Mouse (Mus musculus) ES-Bruce4 (cell line): ENCODE results near the gene Cntrl. TPM values are rescaled to one million over a fixed set of nuclear protein-coding genes. Genes with fewer than 3 reads are reported as not detected.

ENCODE experiments used
- H3K27ac ChIP-seq: 2 replicates; pipeline ENCODE4 v1.5.1; 2012; ENCODE audit warnings: low read length, inconsistent platforms; ENCODE audit not compliant: insufficient read depth
- H3K27me3 ChIP-seq: 2 replicates; pipeline ENCODE4 v1.6.1; 2012; ENCODE audit warnings: mild to moderate bottlenecking, low read length, inconsistent platforms; ENCODE audit not compliant: control insufficient read depth, poor library complexity, insufficient read depth, severe bottlenecking
- H3K36me3 ChIP-seq: 2 replicates; pipeline ENCODE4 v1.6.1; 2012; ENCODE audit warnings: inconsistent platforms, mild to moderate bottlenecking, low read length, moderate library complexity; ENCODE audit not compliant: control insufficient read depth, poor library complexity, insufficient read depth, severe bottlenecking
- H3K4me1 ChIP-seq: one replicate; pipeline ENCODE4 v1.8.1; 2011; ENCODE audit warnings: low read length; ENCODE audit not compliant: control insufficient read depth, insufficient read depth
- H3K4me3 ChIP-seq: 2 replicates; pipeline ENCODE4 v1.5.1; 2011; ENCODE audit warnings: low read depth, mild to moderate bottlenecking, low read length
- H3K9ac ChIP-seq: 2 replicates; pipeline ENCODE4 v1.6.1; 2012; ENCODE audit warnings: low read depth, mild to moderate bottlenecking, inconsistent platforms; ENCODE audit not compliant: poor library complexity, severe bottlenecking
- H3K9me3 ChIP-seq: replicated peaks from 2 replicates; pipeline ENCODE4 v1.6.1; 2012; ENCODE audit warnings: mild to moderate bottlenecking, low read length, inconsistent platforms; ENCODE audit not compliant: control insufficient read depth, poor library complexity, insufficient read depth, severe bottlenecking
- CTCF ChIP-seq: IDR thresholded peaks from one replicate; pipeline ENCODE4 v1.8.1; 2011; ENCODE audit warnings: low read depth, low read length
- EP300 ChIP-seq: IDR thresholded peaks from 2 replicates; pipeline ENCODE4 v1.6.1; 2011; ENCODE audit warnings: low read depth, low read length; ENCODE audit not compliant: insufficient read depth
- POLR2A ChIP-seq: IDR thresholded peaks from one replicate; pipeline ENCODE4 v1.8.1; 2011; ENCODE audit warnings: low read length; ENCODE audit not compliant: insufficient read depth
- polyA plus RNA-seq: library from polyadenylated mRNA; stranded (reverse); fragments of >200 nt; gene quantifications from 2 replicates; pipeline ENCODE4 v1.2.4, GENCODE M21; 2011; ENCODE audit warnings: low read depth; ENCODE audit not compliant: missing spikeins, insufficient read depth, insufficient read length

Gene Cntrl
- polyA plus RNA-seq, 1 experiment = 48.2 TPM

- H3K9ac ChIP-seq = peak within 1 kb of the TSS; percentile 94
- no peak for TF ChIP-seq CTCF
- TF ChIP-seq EP300 = 0 out of 2 replicates have a peak, but pooled peaks have one; percentile 32
- TF ChIP-seq POLR2A = peak; percentile 90
- no peaks in the 10 kb centered on the region for H3K9me3 ChIP-seq
- no peak within 1 kb of the TSS for H3K27ac ChIP-seq
- H3K36me3 ChIP-seq = no peaks in the 10 kb centered on the region; the same call in 1 of the 2 replicates
- peak within 1 kb of the TSS; percentile 95 for H3K4me3 ChIP-seq
- no peaks in the 10 kb centered on the region for H3K4me1 ChIP-seq
- no peaks in the 10 kb centered on the region for H3K27me3 ChIP-seq
Observed at GRCm38 (mm10) chr2:35200898-35201668, 91.8 kb downstream of the Cntrl start, which contains the start of gene Rab14. TSS of gene Rab14 (minus strand) at chr2:35201120.

GRCm38 (mm10) chr2:35203729-35204128 is 94.4 kb downstream of the Cntrl start:
- H3K4me3 ChIP-seq = no peak overlapping the region
- no peaks in the 10 kb centered on the region for H3K27me3 ChIP-seq
- no peak for TF ChIP-seq POLR2A
- TF ChIP-seq EP300 = no peak
- no peak for TF ChIP-seq CTCF
- H3K9me3 ChIP-seq = no peaks in the 10 kb centered on the region
- no peaks in the 10 kb centered on the region for H3K36me3 ChIP-seq
- H3K4me1 ChIP-seq = no peaks in the 10 kb centered on the region
- H3K27ac ChIP-seq = no peak overlapping the region
- no peak overlapping the region for H3K9ac ChIP-seq

- no peaks in the 10 kb centered on the region for H3K27me3 ChIP-seq
- no peaks in the 10 kb centered on the region for H3K4me1 ChIP-seq
- no peak overlapping the region for H3K27ac ChIP-seq
- no peak for TF ChIP-seq EP300
- no peak for TF ChIP-seq CTCF
- no peak for TF ChIP-seq POLR2A
- H3K36me3 ChIP-seq = no peaks in the 10 kb centered on the region
- H3K9me3 ChIP-seq = no peaks in the 10 kb centered on the region
- H3K4me3 ChIP-seq = no peak overlapping the region
- no peak overlapping the region for H3K9ac ChIP-seq
Observed at GRCm38 (mm10) chr2:35206761-35207160, 97.5 kb downstream of the Cntrl start.

GRCm38 (mm10) chr2:35208054-35208453 is 98.8 kb downstream of the Cntrl start:
- TF ChIP-seq POLR2A (no peak), CTCF (no peak), EP300 (no peak)
- H3K27me3 ChIP-seq = no peaks in the 10 kb centered on the region
- H3K9ac ChIP-seq = no peak overlapping the region
- no peaks in the 10 kb centered on the region for H3K4me1 ChIP-seq
- H3K36me3 ChIP-seq = no peaks in the 10 kb centered on the region
- no peak overlapping the region for H3K4me3 ChIP-seq
- H3K9me3 ChIP-seq = no peaks in the 10 kb centered on the region
- no peak overlapping the region for H3K27ac ChIP-seq

- Histone ChIP-seq H3K9me3 (no peaks in the 10 kb centered on the region), H3K9ac (no peak overlapping the region), H3K27ac (no peak overlapping the region), H3K4me3 (no peak overlapping the region), H3K4me1 (no peaks in the 10 kb centered on the region), H3K36me3 (no peaks in the 10 kb centered on the region), H3K27me3 (no peaks in the 10 kb centered on the region)
- TF ChIP-seq POLR2A (no peak), EP300 (no peak), CTCF (no peak)
Observed at GRCm38 (mm10) chr2:35208931-35209665, 99.8 kb downstream of the Cntrl start.

- Histone ChIP-seq H3K9me3 (no peaks in the 10 kb centered on the region), H3K4me1 (no peaks in the 10 kb centered on the region), H3K9ac (no peak overlapping the region), H3K36me3 (no peaks in the 10 kb centered on the region), H3K27me3 (no peaks in the 10 kb centered on the region), H3K4me3 (no peak overlapping the region), H3K27ac (no peak overlapping the region)
- no peak for TF ChIP-seq CTCF
- TF ChIP-seq EP300 = no peak
- TF ChIP-seq POLR2A = no peak
Observed at GRCm38 (mm10) chr2:35211681-35212080, 102.4 kb downstream of the Cntrl start.
